Mouse (Mus musculus) midbrain, embryonic 12.5 days (tissue): ENCODE measurements around the gene Zfp612. TPM values are rescaled to one million over a fixed set of nuclear protein-coding genes. Genes with fewer than 3 reads are reported as not detected.

Experiments used
- ATAC-seq: fragments of 200-750 bp; cut with Nextera tagmentation; 2 replicates; pipeline ENCODE4 v1.8.0; 2017; ENCODE audit warnings: low read depth, moderate TSS enrichment, moderate library complexity; ENCODE audit not compliant: low FRiP score
- H3K27ac ChIP-seq: fragments of 300-500 bp; sonication (generic); replicated peaks from 2 replicates; pipeline ENCODE4 v1.5.1; 2016; ENCODE audit warnings: mild to moderate bottlenecking
- H3K27me3 ChIP-seq: fragments of 300-500 bp; sonication (generic); 2 replicates; pipeline ENCODE4 v1.6.1; 2016; ENCODE audit warnings: mild to moderate bottlenecking
- H3K36me3 ChIP-seq: fragments of 300-500 bp; sonication (generic); 2 replicates; pipeline ENCODE4 v1.6.1; 2016
- H3K4me1 ChIP-seq: fragments of 300-500 bp; sonication (generic); 2 replicates; pipeline ENCODE4 v1.6.1; 2016
- H3K4me2 ChIP-seq: fragments of 300-500 bp; sonication (generic); replicated peaks from 2 replicates; pipeline ENCODE4 v1.6.1; 2016; ENCODE audit warnings: mild to moderate bottlenecking, moderate library complexity
- H3K4me3 ChIP-seq: fragments of 300-500 bp; sonication (generic); 2 replicates; pipeline ENCODE4 v1.5.1; 2016; ENCODE audit warnings: mild to moderate bottlenecking
- H3K9ac ChIP-seq: fragments of 300-500 bp; sonication (generic); replicated peaks from 2 replicates; pipeline ENCODE4 v1.6.1; 2016; ENCODE audit warnings: mild to moderate bottlenecking, moderate library complexity
- H3K9me3 ChIP-seq: fragments of 300-500 bp; sonication (generic); 2 replicates; pipeline ENCODE4 v1.6.1; 2016; ENCODE audit warnings: mild to moderate bottlenecking
- WGBS: fragments of 180-500 bp; shearing (Covaris S2); methylation state at CpG from one replicate; pipeline ENCODE4 v1.1.7; 2016; 5-methylcytosine and 5-hydroxymethylcytosine counted together
- polyA plus RNA-seq: library from polyadenylated mRNA; unstranded; fragments of >200 nt; fragmentation: Nextera tagmentation; extraction: Ambion mirVana; gene quantifications from 2 replicates; pipeline ENCODE4 v1.2.1, GENCODE M21; 2016

Zfp612 gene
- polyA plus RNA-seq, 1 experiment from 2014 or later: 15.5 TPM

DNA sequence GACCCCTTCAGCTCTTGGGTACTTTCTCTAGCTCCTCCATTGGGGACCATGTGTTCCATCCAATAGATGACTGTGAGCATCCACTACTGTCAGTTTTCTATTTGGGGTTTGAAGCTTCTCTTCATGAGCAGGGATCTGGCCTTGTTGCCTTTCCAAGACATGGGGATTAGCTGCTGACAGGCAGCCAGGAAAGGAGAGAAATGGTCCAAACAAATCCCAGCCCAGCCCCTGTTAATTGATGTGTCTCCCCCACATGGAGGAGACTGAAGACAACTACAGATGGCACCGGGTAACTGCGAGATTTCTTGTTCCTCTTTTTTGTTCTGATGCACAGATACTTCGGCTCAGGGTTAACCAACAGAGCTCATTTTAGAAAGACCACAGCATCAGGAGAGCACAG, 60.6 kb downstream of the Zfp612 start:
- Histone ChIP-seq H3K4me2 (no peak overlapping the region), H3K4me1 (no peaks in the 10 kb centered on the region), H3K9ac (no peak overlapping the region), H3K27ac (no peak overlapping the region), H3K9me3 (no peaks in the 10 kb centered on the region), H3K27me3 (peaks cover 4% of the 10 kb centered on the region; the same call in 1 of the 2 replicates), H3K36me3 (no peaks in the 10 kb centered on the region), H3K4me3 (no peak overlapping the region)
- WGBS: 73% methylated on average over 3 of the region's 3 CpGs
- no peak for ATAC-seq

DNA sequence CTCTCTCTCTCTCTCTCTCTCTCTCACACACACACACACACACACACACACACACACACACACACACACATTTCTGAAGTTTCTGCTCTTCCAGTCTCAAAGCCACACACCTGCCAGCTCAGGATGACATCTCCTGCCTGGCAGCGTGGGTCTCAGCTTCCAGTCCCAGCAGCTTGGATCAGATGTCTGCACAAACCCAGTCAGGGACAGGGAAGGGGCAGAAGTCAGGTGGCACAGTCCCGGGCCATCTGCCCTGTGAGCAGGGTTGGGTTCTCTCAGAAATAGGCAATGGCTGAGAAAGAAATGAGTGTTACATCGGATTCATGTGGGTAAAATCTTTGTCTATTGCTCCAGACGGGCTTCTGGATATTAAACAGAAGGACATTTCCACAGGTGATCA, 61.2 kb downstream of the Zfp612 start:
- no peaks in the 10 kb centered on the region for H3K4me1 ChIP-seq
- ATAC-seq: no peak
- 72% methylated on average over 4 of the region's 4 CpGs for WGBS
- H3K4me3 ChIP-seq: no peak overlapping the region
- no peaks in the 10 kb centered on the region for H3K36me3 ChIP-seq
- H3K27ac ChIP-seq: no peak overlapping the region
- H3K4me2 ChIP-seq: no peak overlapping the region
- no peaks in the 10 kb centered on the region for H3K9me3 ChIP-seq
- peaks cover 4% of the 10 kb centered on the region; the same call in 1 of the 2 replicates for H3K27me3 ChIP-seq
- no peak overlapping the region for H3K9ac ChIP-seq

Other genes starting within 250 kb of the Zfp612 start
- gene Phlpp2, start 211.2 kb upstream of the Zfp612 start, polyA plus RNA-seq: 3.9 and 4.1 TPM in 2 replicates
- 0.68 and 1.0 TPM in 2 replicates for gene Marveld3, start 117.5 kb upstream of the Zfp612 start, polyA plus RNA-seq
- not detected in 2 replicates for gene Tat, start 89.3 kb upstream of the Zfp612 start, polyA plus RNA-seq
- not detected in 2 replicates for gene Chst4, start 40.0 kb upstream of the Zfp612 start, polyA plus RNA-seq
- not detected in 2 replicates for gene Gm21964, start 21.5 kb downstream of the Zfp612 start, polyA plus RNA-seq
- not detected in 2 replicates for gene Gm17720, start 23.0 kb downstream of the Zfp612 start, polyA plus RNA-seq
- 7.2 and 10.9 TPM in 2 replicates for gene Calb2, start 88.5 kb downstream of the Zfp612 start, polyA plus RNA-seq
- 11.8 and 13.6 TPM in 2 replicates for gene Cmtr2, start 135.9 kb downstream of the Zfp612 start, polyA plus RNA-seq
- gene Hydin, start 187.2 kb downstream of the Zfp612 start, polyA plus RNA-seq: 0.03 and 0.05 TPM in 2 replicates